Mouse (Mus musculus) ovary, postnatal 14 days (tissue): ENCODE data around the gene Cfap74.

Experiments used
- DNase-seq: peaks from one replicate; pipeline ENCODE4 v3.0.0; 2022; ENCODE audit warnings: low spot score

The Cfap74 gene

GRCm38 (mm10) chr4:155409058-155409776, at the start of gene Cfap74:
Gene Cfap74 (plus strand): TSS chr4:155409190.
- DNase-seq: peak; percentile 29

GRCm38 (mm10) chr4:155359560-155360464, 49.2 kb upstream of the Cfap74 start:
- no peak for DNase-seq

GRCm38 (mm10) chr4:155360856-155361255, 48.1 kb upstream of the Cfap74 start:
- DNase-seq: no peak

DNA sequence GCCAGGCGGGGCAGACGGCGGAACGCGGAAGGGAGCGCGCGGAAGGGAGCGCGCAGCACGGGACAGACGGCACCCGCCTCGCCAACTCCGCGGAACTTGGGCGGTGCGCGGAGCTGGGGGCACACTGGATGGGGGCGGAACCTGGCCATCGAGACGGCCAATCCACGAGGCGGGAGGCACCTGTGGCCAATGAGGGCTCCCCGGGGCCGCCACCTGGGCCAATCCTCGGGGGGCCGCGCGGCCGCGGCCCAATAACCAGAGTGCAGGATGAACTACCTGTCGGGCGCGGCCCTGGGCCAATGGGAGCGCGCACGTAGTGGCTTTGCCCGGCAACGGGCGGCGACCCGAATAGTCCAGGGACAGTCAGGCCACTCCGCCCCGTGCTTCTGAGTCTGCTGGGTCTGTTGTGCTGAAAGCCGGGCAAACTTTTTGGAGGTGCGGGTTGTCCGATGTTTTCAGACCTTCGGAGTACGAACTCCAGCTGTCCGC, 47.6 kb upstream of the Cfap74 start, which contains the start of gene Prkcz:
TSS of gene Prkcz (minus strand) at position 59 of the 489 bp plus-strand sequence.
- peak; percentile 55 for DNase-seq

GRCm38 (mm10) chr4:155362443-155362842, 46.5 kb upstream of the Cfap74 start:
- no peak for DNase-seq

- DNase-seq: no peak
Measured at GRCm38 (mm10) chr4:155366784-155367183, 42.2 kb upstream of the Cfap74 start.

DNA sequence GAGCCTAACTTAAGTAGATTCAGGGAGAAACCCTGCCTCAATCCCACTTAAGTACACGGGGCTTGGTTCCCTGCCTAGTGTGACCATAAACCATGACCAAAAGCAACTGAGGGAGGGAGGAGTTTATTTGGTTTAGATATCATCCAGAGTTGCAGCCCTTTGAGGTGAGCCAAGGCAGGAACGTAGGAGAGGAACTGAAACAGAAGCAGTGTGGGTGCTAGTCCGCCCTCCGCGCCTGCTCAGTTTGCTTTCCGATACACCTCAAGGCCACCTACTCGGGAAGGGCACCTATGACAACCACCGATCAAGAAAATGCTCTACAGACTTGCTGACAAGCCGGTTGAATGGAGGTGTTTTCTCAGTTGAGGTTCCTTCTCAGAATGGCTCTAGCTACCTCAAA, 41.3 kb upstream of the Cfap74 start:
- no peak for DNase-seq

DNA sequence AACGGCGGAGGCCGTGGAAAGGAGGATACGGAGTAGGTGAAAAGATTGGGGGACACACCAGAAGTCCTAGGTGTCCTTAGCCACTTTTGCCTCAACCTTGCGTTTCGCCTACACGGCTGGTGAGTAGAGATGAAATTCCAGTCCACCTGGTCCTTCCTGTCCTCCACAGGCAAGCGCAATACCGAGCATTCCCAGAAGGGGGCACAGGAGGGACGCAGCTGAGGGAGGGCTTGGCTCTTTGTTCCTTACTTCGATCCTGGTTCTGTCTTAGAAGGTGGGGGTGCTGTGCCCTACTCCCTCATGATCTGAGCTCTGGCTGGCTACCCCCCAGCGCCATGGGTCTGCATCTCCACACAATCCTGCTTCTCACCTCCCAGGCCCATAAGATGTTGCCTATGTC, 40.3 kb upstream of the Cfap74 start:
- peak; percentile 75 for DNase-seq

DNA sequence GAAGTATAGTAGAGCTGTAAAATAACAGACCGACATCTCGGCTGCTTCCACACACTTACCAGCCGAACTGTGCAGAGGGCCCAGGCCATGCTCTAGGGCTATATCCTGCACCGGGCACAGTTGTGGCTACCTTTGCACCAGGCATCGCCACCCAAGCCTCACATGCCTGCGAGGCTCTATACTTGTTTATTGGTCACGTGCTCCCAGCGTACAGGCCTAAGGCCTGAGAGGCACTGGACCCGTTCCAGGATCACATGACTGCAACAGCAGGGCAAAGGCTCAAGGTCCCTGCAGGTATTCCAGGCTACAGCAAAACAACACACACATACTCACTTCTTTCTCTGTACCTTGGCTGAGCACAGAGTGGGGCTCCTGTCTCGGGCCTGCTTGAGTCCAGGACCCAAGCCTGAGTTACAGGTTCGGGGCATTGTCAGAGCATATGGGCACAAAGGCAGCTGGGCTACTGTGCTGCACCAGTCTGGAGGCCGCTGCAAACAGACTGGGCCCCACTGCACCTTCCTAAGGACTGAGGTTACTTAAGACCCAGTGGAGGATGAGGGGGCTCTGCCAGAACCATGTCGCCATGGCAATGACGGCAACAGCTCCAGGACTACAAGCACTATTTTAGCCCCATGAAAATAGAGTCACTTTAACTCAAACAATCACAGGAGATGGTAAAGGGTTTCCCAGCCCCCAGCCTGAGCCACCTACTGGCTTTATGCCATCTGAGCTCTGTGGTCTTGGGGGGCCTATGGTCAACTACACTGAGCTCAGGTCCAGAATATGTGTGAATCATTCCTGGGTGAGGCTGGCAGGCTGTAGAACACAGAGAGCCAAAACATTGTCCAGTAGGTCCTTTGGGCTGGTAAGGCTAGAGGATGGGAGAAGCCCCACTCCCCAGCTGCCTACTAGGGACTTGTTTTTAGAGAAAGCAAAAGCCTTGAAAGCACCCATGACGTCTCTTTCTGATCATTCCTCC, 38.0 kb upstream of the Cfap74 start:
- DNase-seq: no peak

DNA sequence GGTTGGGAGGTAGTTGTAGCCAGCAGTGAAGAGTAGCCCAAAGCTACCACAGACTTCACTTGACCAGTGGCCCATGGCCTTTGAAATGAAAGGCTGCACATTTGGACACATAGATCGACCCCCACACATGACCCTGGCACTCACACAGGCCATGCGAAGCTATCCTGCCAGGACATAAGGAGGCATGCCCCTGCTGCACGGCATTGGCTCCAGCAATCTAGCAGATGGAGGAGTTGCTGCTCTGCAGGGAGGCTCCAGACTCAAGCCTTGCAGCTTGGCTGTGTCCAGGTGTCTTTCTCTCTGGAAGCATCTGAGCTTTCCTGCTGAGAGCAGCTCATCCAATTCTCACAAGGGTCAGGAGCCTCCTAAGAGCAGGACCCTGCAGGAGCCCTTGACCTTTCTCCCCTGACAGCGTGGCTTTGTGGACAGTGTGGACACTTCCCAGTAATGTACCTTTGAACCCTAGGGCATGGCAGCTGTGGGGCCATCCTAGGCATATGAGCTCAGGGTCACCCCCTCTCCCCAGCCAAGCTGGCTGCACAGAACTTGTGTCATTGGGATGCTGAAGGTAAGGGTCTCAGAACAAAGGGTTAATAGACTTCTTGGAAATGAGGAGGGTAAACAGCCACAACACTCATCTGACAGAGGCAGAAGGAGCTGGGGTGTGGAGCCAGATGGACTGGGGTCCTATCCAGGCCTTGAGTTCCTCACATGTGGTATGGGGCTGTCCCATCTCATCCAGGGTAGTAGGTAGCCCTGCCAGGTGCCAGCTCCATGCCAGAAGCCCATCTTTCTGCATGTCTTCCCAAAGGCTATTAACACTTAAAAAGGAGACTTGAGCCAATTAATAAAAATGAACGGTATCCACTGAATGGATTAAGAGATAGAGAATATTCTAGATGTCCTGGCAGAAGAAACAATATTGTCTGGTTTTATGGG, 36.9 kb upstream of the Cfap74 start:
- no peak for DNase-seq

DNA sequence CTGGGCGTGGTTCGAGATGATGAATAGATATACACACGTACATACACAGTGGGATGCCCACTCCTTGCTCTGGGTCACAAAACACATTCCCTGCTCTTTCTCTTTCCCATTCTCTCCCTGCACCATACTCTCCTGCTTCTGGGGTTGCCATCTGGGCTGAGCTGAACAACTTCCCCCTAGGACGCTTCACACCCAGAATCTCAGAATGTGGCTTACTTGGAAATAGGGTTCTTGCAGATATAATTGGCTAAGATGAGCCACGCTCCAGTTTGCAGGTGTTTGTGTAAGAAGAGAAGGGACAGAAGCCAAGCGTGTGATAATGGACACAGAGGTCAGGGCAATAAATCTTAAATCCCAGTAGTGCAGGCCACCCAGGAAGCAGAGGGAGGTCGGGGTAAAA, 27.0 kb upstream of the Cfap74 start:
- DNase-seq: no peak

DNA sequence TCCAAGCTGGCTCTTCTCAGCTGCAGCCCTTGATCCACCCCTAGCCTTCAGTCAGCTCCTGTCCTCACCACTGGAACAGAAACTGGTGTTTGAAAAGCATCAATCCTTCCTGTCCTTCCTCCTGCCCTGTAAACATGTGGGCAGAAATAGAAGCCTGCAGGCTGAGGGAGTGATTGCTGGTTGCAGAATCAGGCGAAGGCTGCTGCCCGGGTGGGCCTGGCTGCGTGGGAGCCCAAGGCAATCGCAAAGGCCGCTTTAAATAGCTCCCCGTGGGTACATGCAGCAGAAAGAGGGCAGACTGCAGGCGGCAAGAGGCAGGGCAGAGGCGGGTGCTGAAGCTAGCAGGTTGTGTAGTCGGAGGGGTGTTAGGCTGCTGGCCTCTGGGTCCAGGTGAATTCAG, 26.2 kb upstream of the Cfap74 start:
- no peak for DNase-seq

- DNase-seq: no peak
Measured at GRCm38 (mm10) chr4:155383326-155383725, 25.7 kb upstream of the Cfap74 start.

GRCm38 (mm10) chr4:155387166-155387565, 21.8 kb upstream of the Cfap74 start:
- DNase-seq: no peak

DNA sequence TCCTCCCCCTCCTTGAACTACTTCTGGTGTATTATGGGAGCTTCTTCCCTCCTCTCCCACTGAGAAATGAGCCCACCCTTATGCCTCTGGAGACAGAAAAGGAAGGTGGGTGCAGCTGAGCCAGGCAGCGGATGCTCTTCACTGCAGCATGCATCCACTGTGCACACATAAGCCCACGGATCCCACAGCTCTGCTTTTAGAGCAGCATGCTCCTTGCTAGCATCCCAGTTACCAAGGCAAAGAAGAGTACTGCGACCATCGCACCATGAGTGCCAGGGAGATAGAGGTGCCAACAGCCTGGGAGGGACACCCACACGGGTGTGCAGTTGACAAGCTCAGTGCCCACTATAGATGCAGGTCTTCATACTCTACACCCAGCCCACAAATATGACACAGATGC, 13.5 kb upstream of the Cfap74 start:
- no peak for DNase-seq

- no peak for DNase-seq
Measured at GRCm38 (mm10) chr4:155396751-155397150, 12.2 kb upstream of the Cfap74 start.

DNA sequence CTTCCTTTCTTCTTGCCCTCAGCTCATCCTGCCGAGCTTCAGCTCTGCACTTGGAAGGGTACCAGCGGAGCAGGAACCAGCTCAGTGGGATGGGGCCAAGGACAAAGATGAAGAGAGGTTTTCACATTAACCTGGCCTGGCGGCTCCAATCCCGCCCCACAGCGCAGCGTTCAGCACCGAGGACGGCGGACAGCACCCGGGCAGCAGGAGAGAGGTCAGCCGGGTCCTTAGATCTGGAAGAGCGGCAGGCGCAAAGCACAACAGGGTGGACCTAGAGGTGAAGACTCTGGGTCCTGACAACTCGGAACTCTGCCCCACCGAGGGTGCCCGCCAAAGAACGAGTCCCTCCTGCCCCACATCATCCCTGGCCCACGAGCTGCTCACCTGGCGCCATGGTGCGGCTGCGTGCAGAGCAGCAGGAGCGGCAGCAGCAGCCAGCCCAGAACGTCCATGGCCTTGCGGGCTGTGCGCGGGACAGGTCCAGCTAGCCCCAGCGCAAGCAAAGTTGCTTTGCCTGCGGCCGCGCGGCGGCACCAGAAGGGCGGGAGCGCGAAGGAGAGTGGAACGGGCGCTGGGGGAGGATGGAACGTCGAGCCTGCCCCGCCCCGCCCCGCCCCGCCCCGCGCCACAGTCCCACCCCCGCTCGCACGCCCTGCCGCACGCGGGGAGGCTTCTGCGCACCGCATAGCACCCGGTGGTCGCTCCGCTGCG, 11.3 kb upstream of the Cfap74 start, which contains the start of gene Gabrd:
TSS of gene Gabrd (minus strand) at position 602 of the 711 bp plus-strand sequence.
- peak; percentile 70 for DNase-seq

GRCm38 (mm10) chr4:155398222-155398540, 10.8 kb upstream of the Cfap74 start:
- DNase-seq: no peak

GRCm38 (mm10) chr4:155401121-155401520, 7.9 kb upstream of the Cfap74 start:
- no peak for DNase-seq

- no peak for DNase-seq
Measured at GRCm38 (mm10) chr4:155402489-155402888, 6.5 kb upstream of the Cfap74 start.
